Mouse (Mus musculus): Measurements from ENCODE around the gene Cd52. TPM values are rescaled to one million over a fixed set of nuclear protein-coding genes. Genes with fewer than 3 reads are reported as not detected.

The Cd52 gene
- polyA plus RNA-seq, 1 experiment, result not detected

GRCm38 (mm10) chr4:134101979-134102741 is 7.3 kb upstream of the Cd52 start, which contains the start of gene Ubxn11:
Gene Ubxn11 (plus strand): TSS chr4:134102570.
- Histone ChIP-seq H3K36me3 (ENCODE audit: control insufficient read depth, insufficient read depth) (no peaks in the 10 kb centered on the region), H3K79me3 (ENCODE audit: low read depth) (no peaks in the 10 kb centered on the region), H3K27me3 (ENCODE audit: control insufficient read depth, insufficient read depth, insufficient read length) (peaks cover 4% of the 10 kb centered on the region), H3K4me3 (ENCODE audit: insufficient read depth, poor library complexity, severe bottlenecking) (peak within 1 kb of the TSS; percentile 61), H3ac (ENCODE audit: control insufficient read depth, insufficient read length, low read depth) (peak within 1 kb of the TSS; percentile 98), H3K79me2 (ENCODE audit: control insufficient read depth, insufficient read depth) (no peaks in the 10 kb centered on the region)
- TF ChIP-seq CEBPB (IDR thresholded peaks at IDR 0.05; ENCODE audit: low read depth), result no peak
- TF ChIP-seq MAX (IDR thresholded peaks at IDR 0.05), result no peak
- peak; percentile 36 for TF ChIP-seq USF1 (IDR thresholded peaks at IDR 0.05; ENCODE audit: low read depth)

- TF ChIP-seq CTCF (IDR thresholded peaks at IDR 0.05; ENCODE audit: control insufficient read depth, insufficient read depth, insufficient read length), result no peak
- no peak for TF ChIP-seq USF1 (IDR thresholded peaks at IDR 0.05; ENCODE audit: low read depth)
- TF ChIP-seq CEBPB (IDR thresholded peaks at IDR 0.05; ENCODE audit: low read depth), result no peak
- no peak for TF ChIP-seq MYOG (IDR thresholded peaks at IDR 0.05; ENCODE audit: control insufficient read depth, extremely low read depth, insufficient read length)
- no peaks in the 10 kb centered on the region for H3K36me3 ChIP-seq (ENCODE audit: control insufficient read depth, insufficient read depth)
- no peak overlapping the region for H3ac ChIP-seq (ENCODE audit: control insufficient read depth, insufficient read length, low read depth)
- no peaks in the 10 kb centered on the region for H3K79me2 ChIP-seq (ENCODE audit: control insufficient read depth, insufficient read depth)
- H3K4me3 ChIP-seq (ENCODE audit: insufficient read depth, poor library complexity, severe bottlenecking), result no peak overlapping the region
- H3K79me3 ChIP-seq (ENCODE audit: low read depth), result no peaks in the 10 kb centered on the region
- H3K27me3 ChIP-seq (ENCODE audit: control insufficient read depth, insufficient read depth, insufficient read length), result peaks cover 4% of the 10 kb centered on the region
Observed at GRCm38 (mm10) chr4:134100245-134100644, 5.4 kb upstream of the Cd52 start.

- Histone ChIP-seq H3K79me3 (ENCODE audit: low read depth) (no peaks in the 10 kb centered on the region), H3K27me3 (ENCODE audit: control insufficient read depth, insufficient read depth, insufficient read length) (peaks cover 16% of the 10 kb centered on the region), H3K79me2 (ENCODE audit: control insufficient read depth, insufficient read depth) (no peaks in the 10 kb centered on the region), H3ac (ENCODE audit: control insufficient read depth, insufficient read length, low read depth) (no peak overlapping the region), H3K4me3 (ENCODE audit: insufficient read depth, poor library complexity, severe bottlenecking) (no peak overlapping the region), H3K36me3 (ENCODE audit: control insufficient read depth, insufficient read depth) (no peaks in the 10 kb centered on the region)
- no peak for TF ChIP-seq MYOD1 (IDR thresholded peaks at IDR 0.05; ENCODE audit: control insufficient read depth, insufficient read length, low read depth)
- no peak for TF ChIP-seq CEBPB (IDR thresholded peaks at IDR 0.05; ENCODE audit: low read depth)
- TF ChIP-seq USF1 (IDR thresholded peaks at IDR 0.05; ENCODE audit: low read depth), result no peak
- TF ChIP-seq FOSL1 (IDR thresholded peaks at IDR 0.05; ENCODE audit: insufficient read depth, low read length, poor library complexity, severe bottlenecking), result no peak
- TF ChIP-seq CTCF (IDR thresholded peaks at IDR 0.05; ENCODE audit: control insufficient read depth, insufficient read depth, insufficient read length), result no peak
- TF ChIP-seq MYOG (IDR thresholded peaks at IDR 0.05; ENCODE audit: control insufficient read depth, extremely low read depth, insufficient read length), result no peak
- TF ChIP-seq MAX (IDR thresholded peaks at IDR 0.05), result no peak
Observed at GRCm38 (mm10) chr4:134098628-134099027, 3.7 kb upstream of the Cd52 start.

DNA sequence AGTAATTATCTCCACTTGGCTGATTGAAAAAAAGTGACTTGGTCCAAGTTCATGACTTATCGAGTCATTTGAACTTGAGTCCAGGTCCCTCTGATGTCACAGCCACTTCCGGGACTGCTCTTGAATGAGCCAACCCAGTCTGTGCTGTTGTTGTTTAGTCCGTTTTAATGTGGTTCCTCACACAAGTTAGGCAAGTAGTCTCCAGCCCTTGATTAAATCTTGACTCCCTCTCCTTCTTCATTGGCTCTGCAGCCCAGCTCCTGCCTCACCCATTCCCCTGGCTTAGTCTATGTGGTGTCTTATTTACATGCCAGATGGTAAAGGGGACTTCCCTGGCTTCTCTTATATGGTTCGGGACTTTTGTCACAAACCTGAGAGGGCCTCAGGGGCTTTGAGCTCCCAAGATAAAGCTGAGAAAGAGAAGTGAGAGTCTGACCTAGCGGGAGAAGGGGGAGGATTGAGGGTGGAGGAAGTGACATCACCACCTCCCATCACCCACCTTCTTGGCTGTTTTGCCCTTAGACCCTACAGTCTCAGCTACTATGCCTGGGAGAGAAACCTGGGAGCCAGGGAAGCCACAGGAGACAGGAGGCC is 2.2 kb upstream of the Cd52 start:
- TF ChIP-seq MAX (IDR thresholded peaks at IDR 0.05), result no peak
- TF ChIP-seq FOSL1 (IDR thresholded peaks at IDR 0.05; ENCODE audit: insufficient read depth, low read length, poor library complexity, severe bottlenecking), result no peak
- TF ChIP-seq CTCF (IDR thresholded peaks at IDR 0.05; ENCODE audit: control insufficient read depth, insufficient read depth, insufficient read length), result no peak
- TF ChIP-seq MYOD1 (IDR thresholded peaks at IDR 0.05; ENCODE audit: control insufficient read depth, insufficient read length, low read depth), result no peak
- TF ChIP-seq MYOG (IDR thresholded peaks at IDR 0.05; ENCODE audit: control insufficient read depth, extremely low read depth, insufficient read length), result no peak
- no peak for TF ChIP-seq USF1 (IDR thresholded peaks at IDR 0.05; ENCODE audit: low read depth)
- no peak for TF ChIP-seq CEBPB (IDR thresholded peaks at IDR 0.05; ENCODE audit: low read depth)
- Histone ChIP-seq H3K27me3 (ENCODE audit: control insufficient read depth, insufficient read depth, insufficient read length) (peaks cover 23% of the 10 kb centered on the region), H3ac (ENCODE audit: control insufficient read depth, insufficient read length, low read depth) (no peak overlapping the region), H3K79me2 (ENCODE audit: control insufficient read depth, insufficient read depth) (no peaks in the 10 kb centered on the region), H3K4me3 (ENCODE audit: insufficient read depth, poor library complexity, severe bottlenecking) (no peak overlapping the region), H3K36me3 (ENCODE audit: control insufficient read depth, insufficient read depth) (no peaks in the 10 kb centered on the region), H3K79me3 (ENCODE audit: low read depth) (no peaks in the 10 kb centered on the region)

DNA sequence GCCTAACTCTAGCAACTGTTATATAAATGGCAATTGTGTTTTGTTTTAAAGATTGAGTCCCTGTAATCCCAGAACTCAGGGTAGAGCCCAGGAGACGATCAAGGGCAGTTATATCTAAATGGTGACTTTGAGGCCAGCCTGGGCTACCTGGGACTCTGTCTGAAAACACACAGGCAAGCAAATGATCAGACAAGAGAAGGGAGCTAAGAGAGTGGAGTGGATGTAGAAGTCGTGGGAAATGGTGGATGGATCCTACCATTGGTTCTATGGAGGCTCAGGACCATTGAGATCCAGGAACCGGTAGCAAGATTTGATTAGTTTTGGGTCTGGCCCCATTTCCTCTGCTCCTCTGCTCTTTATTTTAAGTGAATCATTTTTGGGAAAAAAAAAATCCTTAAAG is 1.2 kb upstream of the Cd52 start:
- Histone ChIP-seq H3K36me3 (ENCODE audit: control insufficient read depth, insufficient read depth) (no peaks in the 10 kb centered on the region), H3K4me3 (ENCODE audit: insufficient read depth, poor library complexity, severe bottlenecking) (no peak overlapping the region), H3K79me3 (ENCODE audit: low read depth) (no peaks in the 10 kb centered on the region), H3K27me3 (ENCODE audit: control insufficient read depth, insufficient read depth, insufficient read length) (peaks cover 23% of the 10 kb centered on the region), H3K79me2 (ENCODE audit: control insufficient read depth, insufficient read depth) (no peaks in the 10 kb centered on the region), H3ac (ENCODE audit: control insufficient read depth, insufficient read length, low read depth) (no peak overlapping the region)
- TF ChIP-seq CEBPB (IDR thresholded peaks at IDR 0.05; ENCODE audit: low read depth) (no peak), USF1 (IDR thresholded peaks at IDR 0.05; ENCODE audit: low read depth) (no peak), MYOG (IDR thresholded peaks at IDR 0.05; ENCODE audit: control insufficient read depth, extremely low read depth, insufficient read length) (no peak), FOSL1 (IDR thresholded peaks at IDR 0.05; ENCODE audit: insufficient read depth, low read length, poor library complexity, severe bottlenecking) (no peak), MYOD1 (IDR thresholded peaks at IDR 0.05; ENCODE audit: control insufficient read depth, insufficient read length, low read depth) (no peak)

Measured in C2C12 (cell line).